Mouse (Mus musculus): Measurements from ENCODE around the gene Efhd1.

Efhd1 gene

DNA sequence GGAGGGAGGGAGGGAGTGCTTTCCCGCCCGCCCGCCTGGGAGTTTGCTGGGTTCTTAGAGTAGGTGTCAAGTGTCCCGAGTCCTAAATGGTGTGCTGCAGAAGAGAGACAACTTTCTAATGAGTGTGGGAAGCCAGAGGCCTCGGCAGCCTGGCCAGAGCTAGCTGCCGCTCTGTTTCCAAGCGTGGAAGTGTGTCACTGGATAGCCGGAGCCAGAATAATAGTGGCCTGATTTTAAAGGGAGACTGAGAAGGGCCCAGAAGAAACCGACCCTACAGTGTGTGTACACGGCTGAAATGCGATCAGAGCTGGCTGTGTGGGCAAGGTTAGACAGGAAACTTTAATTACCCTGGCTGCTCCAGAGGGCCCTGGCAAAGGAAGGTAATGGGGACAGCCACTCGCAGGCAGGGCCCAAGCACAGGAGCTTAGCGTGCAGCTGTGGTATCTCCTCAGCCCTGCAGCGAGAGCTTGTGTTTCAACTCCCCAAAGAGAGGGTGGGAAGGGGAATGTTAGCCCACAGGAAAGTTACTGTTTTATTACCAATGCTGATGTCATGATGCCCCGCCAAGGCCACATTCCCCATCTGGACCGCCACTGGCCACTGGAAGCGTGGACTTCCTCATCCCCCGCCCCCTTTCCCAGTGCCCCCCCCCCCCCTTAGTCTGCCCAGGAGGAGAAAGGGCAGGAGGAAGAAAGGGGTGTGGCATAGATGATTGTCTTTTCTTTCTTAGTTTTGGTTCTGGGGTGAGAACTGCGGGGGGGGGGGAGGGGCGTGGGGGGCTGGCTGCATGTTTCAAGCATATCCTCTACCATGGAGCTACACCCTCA is 6.7 kb downstream of the Efhd1 start:
- DNase-seq (ENCODE audit: low spot score) = no peak

DNA sequence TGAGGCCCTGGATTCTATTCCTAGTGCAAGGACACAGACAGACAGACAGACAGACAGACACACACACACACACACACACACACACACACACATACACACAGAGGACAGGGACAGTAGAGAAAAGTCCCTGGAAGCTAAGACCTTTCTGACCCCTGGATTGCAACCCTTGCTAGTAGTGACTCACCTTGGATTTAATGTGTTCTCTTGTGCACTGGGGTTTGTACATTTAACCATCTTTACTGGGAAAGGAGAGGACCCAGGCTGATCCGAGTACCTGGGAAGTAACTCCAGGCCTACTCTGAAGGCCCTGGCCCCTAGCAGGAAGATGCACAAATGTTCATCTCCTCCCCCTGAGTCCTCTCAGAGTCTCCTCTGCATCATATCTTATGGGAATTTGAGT is 7.4 kb downstream of the Efhd1 start:
- DNase-seq (ENCODE audit: low spot score) = no peak

GRCm38 (mm10) chr1:87272462-87272861 is 8.3 kb downstream of the Efhd1 start:
- no peak for DNase-seq (ENCODE audit: low spot score)

DNA sequence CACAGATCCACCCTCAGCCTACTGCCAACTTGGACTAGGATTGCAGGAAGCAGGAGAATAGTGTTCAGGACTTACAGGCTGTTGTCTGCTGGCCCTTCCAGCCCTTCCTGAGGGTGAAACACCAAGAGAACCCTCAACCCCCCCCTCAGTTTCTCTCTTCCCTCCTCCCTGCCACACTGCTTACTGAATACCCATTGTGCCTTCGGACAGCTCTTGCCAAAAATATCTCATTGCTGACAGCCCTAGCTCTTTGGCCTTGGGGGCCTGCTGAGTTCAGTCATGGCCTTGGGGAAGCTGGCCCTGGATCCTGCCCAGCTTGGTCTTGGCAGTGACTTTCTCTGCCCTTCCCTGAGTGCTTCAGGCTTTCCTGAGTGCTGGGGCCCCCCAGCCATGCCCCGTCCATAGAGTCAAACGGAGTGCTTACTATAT is 9.4 kb downstream of the Efhd1 start:
- DNase-seq (ENCODE audit: low spot score) = no peak

DNA sequence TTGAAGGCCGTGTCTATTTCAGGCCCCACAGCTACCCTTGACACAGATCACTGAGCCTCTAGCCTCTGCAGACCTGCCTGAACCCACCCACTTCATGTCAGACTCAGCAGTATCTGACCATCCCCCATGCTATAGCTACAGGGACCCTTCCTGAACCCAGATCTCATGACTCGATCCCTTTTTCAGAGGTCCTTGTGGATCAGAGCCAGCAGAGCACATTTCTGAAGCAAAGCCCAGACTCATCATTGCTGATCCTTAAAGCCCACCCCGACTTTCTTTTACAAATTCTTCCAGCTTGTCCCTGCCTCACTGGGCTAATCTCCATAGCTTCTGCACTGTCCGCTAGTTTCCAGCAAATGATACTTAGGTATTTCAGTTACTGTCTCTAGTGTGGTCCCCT is 10.0 kb downstream of the Efhd1 start:
- no peak for DNase-seq (ENCODE audit: low spot score)

- no peak for DNase-seq (ENCODE audit: low spot score)
Observed at GRCm38 (mm10) chr1:87275151-87275550, 11.0 kb downstream of the Efhd1 start.

- DNase-seq (ENCODE audit: low spot score) = no peak
Observed at GRCm38 (mm10) chr1:87276056-87276455, 11.9 kb downstream of the Efhd1 start.

DNA sequence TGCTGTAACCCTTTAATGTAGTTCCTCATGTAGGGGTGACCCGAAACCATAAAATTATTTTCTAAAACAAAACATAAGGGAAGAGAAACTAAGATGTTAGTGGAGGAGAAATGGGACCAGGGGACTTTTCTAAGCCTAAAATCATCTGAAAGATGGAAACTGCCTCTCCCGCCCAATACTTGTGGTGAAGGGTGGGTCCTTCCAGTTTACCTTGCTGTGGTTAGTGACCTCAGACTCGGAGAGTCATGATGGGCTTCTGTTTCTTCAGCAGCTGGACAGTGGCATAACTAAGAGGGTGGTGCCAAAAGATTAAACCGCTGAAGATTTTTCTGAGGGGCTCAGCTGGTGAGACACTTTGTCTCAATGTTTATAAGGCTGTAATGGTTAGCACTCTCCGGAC is 16.1 kb downstream of the Efhd1 start:
- no peak for DNase-seq (ENCODE audit: low spot score)

- DNase-seq (ENCODE audit: low spot score) = no peak
Observed at GRCm38 (mm10) chr1:87281599-87282412, 17.6 kb downstream of the Efhd1 start.

GRCm38 (mm10) chr1:87282413-87282788 is 18.2 kb downstream of the Efhd1 start:
- DNase-seq (ENCODE audit: low spot score) = no peak

DNA sequence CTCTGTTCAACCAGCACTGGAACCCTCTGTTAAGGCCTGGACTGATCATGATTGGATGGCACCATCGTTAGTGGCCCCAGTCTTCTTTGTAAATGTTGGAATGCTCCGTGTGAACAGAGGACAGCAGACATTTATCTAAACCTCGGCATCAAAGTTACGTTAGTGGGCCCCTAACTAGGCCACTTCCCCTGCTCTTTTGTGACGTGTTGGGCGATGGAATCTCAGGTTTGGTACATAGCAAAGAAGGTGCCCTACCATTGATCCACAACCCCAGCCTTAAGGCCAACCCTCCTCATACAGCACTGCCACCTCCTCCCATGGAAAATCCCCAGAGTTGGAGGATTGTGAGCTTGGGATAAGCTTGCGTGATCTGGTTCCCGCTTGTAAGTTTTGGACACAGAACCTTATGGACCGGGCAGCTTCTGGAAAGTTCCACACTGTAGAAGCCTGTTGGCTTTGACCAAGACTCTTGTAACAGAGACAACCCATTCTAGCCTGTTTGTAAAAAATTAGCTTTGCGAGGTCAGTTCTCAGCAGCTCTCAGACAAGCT is 19.3 kb downstream of the Efhd1 start:
- no peak for DNase-seq (ENCODE audit: low spot score)

DNA sequence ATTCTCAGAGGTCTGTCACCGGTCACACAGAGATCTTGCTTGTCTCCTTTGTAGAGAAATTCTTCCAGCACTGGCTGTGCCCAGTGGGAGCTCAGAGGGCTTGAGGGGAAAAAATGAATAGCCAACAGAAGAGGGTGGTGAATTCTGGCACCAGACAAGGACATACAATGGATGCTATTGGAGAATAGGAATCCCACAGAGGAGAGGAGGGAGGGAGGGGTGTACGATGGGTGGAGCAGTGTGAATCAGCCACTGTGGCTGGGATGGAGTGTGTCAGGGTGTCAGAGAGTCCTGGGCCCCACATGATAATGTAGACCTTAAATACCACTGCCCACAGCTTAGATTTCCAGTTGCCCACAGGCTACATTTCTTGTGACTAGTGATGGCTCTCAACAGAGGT is 22.9 kb downstream of the Efhd1 start:
- DNase-seq (ENCODE audit: low spot score) = no peak

GRCm38 (mm10) chr1:87291416-87291815 is 27.3 kb downstream of the Efhd1 start:
- DNase-seq (ENCODE audit: low spot score) = no peak

DNA sequence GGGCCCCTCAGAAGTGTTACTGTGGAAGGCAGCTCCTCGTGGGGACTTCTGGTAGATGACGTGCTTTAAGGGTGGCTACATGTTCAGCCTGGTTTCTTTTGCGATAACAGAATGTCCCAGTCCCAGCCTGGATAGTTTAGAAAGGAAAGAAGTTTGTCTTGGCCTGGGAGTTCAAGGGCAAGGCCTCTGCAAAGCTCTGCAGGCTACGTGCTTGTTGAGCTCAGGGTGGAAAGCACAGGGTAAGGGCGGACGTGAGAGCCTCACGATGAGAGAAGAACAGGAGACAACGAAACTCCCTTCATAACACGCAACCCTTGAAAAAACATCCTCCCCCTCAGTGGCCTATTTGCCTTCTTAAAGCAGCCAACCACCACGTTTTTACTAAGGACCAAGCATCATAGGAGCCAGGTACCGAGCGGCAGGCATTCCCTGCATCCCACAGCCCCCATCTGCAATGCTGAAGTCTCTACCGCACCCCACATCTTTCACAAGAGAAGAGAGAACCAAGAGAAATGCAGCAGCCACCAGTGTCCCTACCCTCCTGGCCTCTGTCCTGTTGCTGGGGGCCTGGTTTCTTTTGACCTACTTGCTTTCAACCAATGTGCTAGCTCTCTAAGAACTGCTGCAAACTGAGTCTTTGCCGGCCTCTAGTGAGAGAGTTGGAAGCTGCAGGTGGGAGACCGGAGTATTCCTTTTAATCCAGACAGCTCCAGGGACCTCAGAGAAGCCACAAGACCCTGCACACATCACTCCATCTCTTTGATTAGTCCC is 28.4 kb downstream of the Efhd1 start:
- DNase-seq (ENCODE audit: low spot score) = peak; percentile 10

DNA sequence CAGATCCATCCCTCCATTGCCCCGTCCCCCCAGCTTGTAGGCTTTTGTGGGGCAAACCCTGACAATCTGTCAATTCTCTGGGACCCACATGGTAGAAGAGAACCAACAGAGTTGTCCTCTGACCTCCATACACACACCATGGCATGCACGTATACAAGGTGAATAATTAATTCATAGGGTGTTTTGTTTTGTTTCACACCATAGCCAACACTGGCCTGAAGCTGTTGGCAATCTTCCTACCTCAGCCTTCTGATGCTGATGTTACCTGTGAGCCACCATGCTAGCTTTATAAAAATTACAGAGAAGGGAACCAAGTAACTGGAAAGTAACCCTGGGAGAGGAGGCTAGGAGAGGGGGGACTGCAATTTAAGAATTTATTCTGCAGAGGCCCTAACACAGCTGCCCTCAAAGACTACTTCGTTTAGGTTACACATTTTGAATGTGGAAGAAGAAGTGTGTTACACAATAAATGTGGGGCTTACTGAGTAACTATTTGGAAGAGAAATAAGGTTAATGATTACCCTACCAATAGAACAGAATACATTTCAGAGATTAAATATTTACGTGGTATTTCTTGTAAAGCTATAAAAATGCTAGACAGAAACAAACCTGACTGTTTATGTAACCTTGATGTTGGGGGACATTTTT is 30.0 kb downstream of the Efhd1 start:
- no peak for DNase-seq (ENCODE audit: low spot score)

- no peak for DNase-seq (ENCODE audit: low spot score)
Observed at GRCm38 (mm10) chr1:87294951-87295350, 30.8 kb downstream of the Efhd1 start.

DNA sequence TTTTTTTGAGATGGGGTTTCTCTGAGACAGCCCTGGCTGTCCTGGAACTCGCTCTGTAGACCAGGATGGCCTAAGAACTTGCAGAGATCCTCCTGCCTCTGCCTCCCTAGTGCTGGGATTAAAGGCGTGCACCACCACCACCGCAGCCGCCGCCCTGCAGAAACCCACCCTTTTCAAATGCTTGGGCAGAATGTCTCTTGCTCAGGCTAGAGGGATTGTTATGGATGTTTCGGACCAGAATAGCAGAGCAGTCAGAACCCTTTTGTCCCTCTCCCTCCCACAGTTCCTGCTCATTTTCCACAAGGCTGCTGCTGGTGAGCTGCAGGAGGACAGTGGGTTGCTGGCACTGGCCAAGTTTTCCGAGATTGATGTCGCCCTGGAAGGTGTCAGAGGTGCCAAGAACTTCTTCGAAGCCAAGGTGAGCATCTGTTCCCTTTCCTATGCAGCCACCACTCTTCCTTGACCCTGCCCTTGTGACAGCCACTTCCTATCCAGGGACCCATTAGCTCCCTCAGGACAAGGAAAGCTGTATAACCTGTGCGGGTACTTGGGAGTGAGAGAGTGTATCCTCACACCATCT is 33.3 kb downstream of the Efhd1 start:
- DNase-seq (ENCODE audit: low spot score) = no peak

DNA sequence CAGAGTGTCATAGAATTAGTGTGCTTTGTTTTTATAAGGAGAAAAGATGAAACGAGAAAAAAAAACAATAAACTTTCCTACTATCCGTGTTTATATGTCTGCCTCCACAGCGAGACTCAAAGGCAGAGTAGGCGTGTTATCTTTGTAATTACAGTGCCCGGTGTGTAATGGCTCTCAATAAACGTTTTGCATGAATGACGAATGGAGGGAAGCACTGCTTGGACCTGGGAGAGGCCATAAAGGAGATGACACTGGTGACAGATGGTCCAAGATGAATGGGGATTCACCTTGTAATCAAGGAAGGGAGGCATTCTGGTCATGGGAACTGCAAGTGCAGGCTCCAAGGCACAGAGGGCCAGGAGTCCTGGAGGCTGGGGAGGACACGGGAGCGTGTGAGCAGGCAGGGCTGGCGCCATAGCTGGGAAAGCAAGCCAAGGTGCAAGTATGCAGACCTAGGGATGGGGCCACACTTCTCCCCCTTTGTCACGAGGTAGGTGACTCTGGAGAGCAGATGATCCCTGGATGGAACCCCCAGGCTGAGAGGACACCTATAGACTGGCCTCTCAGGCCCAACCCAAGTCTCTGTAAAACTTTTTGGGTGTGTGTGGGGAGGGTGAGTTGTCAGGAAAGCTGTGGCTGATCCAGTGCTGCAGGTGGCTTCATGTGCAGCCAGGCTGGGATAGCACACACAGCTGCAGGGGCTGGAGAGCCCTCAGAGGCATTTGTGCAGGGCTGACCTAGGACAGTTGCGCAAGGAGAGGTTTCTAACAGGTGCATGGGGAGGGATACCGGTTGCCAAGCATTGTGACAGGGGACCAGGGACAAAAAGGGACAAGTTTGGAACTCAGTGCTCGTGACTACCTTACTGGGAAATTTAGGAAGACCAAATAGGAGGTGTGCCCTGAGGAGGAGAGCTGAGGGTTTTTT is 36.5 kb downstream of the Efhd1 start:
- no peak for DNase-seq (ENCODE audit: low spot score)

GRCm38 (mm10) chr1:87301971-87302370 is 37.8 kb downstream of the Efhd1 start:
- DNase-seq (ENCODE audit: low spot score) = no peak

GRCm38 (mm10) chr1:87308952-87309351 is 44.8 kb downstream of the Efhd1 start:
- no peak for DNase-seq (ENCODE audit: low spot score)

Data from ovary, postnatal 10 days (tissue).